ENCODE assay signal across 8 mouse cellular contexts in the genomic region with DNA sequence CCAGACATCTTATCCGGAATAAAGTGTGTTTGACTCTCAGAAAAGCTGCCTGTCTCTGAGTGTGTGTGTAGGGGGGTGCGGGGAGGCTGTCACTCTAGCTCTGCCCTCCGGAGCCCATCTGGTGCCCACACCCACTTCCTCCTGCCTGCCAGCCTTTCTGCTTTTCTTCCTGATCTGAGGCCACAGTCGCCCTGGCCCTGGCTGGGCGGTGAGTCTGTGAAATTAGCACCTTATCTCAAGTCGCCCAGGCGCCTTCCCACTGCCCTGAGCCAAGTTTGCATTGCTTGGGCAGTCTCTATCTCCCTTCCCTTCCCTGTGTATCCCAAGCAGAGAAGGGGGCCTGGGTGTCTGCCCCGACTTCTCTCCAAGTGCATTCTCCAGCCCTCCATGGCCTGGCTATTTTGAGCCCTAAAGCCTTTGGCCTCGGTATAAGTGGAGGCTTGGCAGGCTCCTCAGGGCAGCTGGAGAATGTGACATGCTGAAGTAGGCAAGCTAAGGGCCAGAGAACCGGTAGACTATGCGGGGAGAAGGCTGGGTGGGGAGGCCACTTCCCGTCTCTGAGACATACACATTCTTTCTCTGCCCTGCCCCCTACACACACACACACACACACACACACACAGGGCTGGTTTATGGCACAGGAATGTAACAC. TPM values are rescaled to one million over a fixed set of nuclear protein-coding genes. Genes with fewer than 3 reads are reported as not detected.
DNase-seq lines count a peak whose midpoint lies in the region; ATAC-seq and TF ChIP-seq lines count a peak whose summit lies in the region.

No protein-coding gene starts in this region.

- peak overlapping the region; percentile 60 for H3K27ac ChIP-seq in neural tube, embryonic 11.5 days (ENCODE audit: low read depth, low read length)
- H3K27ac ChIP-seq in forebrain, embryonic 15.5 days (replicated peaks) = peak overlapping the region; percentile 59
- peak overlapping the region; percentile 27; the same call in 1 of the 2 replicates for H3K27ac ChIP-seq in hindbrain, embryonic 11.5 days (ENCODE audit: low read depth, low read length)
- H3K27ac ChIP-seq in midbrain, postnatal 0 days (ENCODE audit: low read depth, low read length) = peak overlapping the region; percentile 39; the same call in 1 of the 2 replicates
- peak overlapping the region; percentile 90 for H3K27ac ChIP-seq in thymus, adult 2 months (ENCODE audit: control insufficient read depth, insufficient read depth, low read length)

- H3K4me1 ChIP-seq in neural tube, embryonic 11.5 days (ENCODE audit: control insufficient read depth, insufficient read depth, low read length) = peaks cover 8% of the 10 kb centered on the region
- H3K4me1 ChIP-seq in forebrain, embryonic 15.5 days = peaks cover 20% of the 10 kb centered on the region
- no peaks in the 10 kb centered on the region for H3K4me1 ChIP-seq in hindbrain, embryonic 11.5 days (replicated peaks; ENCODE audit: control insufficient read depth, insufficient read depth, low read length)
- H3K4me1 ChIP-seq in midbrain, postnatal 0 days (ENCODE audit: insufficient read depth, low read length) = no peaks in the 10 kb centered on the region
- H3K4me1 ChIP-seq in thymus, adult 2 months (replicated peaks; ENCODE audit: control insufficient read depth, insufficient read depth, low read length) = peaks cover 58% of the 10 kb centered on the region

- no peak overlapping the region for H3K4me2 ChIP-seq in neural tube, embryonic 11.5 days (ENCODE audit: low read depth)
- H3K4me2 ChIP-seq in forebrain, embryonic 15.5 days (replicated peaks) = no peak overlapping the region
- no peak overlapping the region for H3K4me2 ChIP-seq in hindbrain, embryonic 11.5 days (replicated peaks; ENCODE audit: low read depth, low read length)
- H3K4me2 ChIP-seq in midbrain, postnatal 0 days (ENCODE audit: low read depth, low read length, poor library complexity, severe bottlenecking) = no peak overlapping the region

- H3K4me3 ChIP-seq in neural tube, embryonic 11.5 days (ENCODE audit: low read depth, low read length) = no peak overlapping the region
- no peak overlapping the region for H3K4me3 ChIP-seq in forebrain, embryonic 15.5 days
- H3K4me3 ChIP-seq in hindbrain, embryonic 11.5 days (ENCODE audit: low read depth, low read length) = no peak overlapping the region
- H3K4me3 ChIP-seq in midbrain, postnatal 0 days (ENCODE audit: low read depth, low read length) = no peak overlapping the region
- H3K4me3 ChIP-seq in thymus, adult 2 months (ENCODE audit: control insufficient read depth, insufficient read depth, low read length) = peak overlapping the region; percentile 33

- peak; percentile 57; the same call in 1 of the 2 replicates for TF ChIP-seq POLR2A in thymus, adult 2 months (IDR thresholded peaks at IDR 0.05; ENCODE audit: control insufficient read depth, extremely low read depth, insufficient read depth, low read length, poor library complexity)

- no peaks in the 10 kb centered on the region for H3K27me3 ChIP-seq in neural tube, embryonic 11.5 days (ENCODE audit: control insufficient read depth, insufficient read depth, low read length)
- H3K27me3 ChIP-seq in forebrain, embryonic 15.5 days = no peaks in the 10 kb centered on the region
- H3K27me3 ChIP-seq in hindbrain, embryonic 11.5 days (ENCODE audit: control insufficient read depth, insufficient read depth, low read length) = no peaks in the 10 kb centered on the region
- no peaks in the 10 kb centered on the region for H3K27me3 ChIP-seq in midbrain, postnatal 0 days (ENCODE audit: insufficient read depth, low read length)
- H3K27me3 ChIP-seq in thymus, adult 2 months (ENCODE audit: control insufficient read depth, insufficient read depth, low read length) = no peaks in the 10 kb centered on the region

- H3K9me3 ChIP-seq in neural tube, embryonic 11.5 days (ENCODE audit: control insufficient read depth, low read length) = no peaks in the 10 kb centered on the region
- no peaks in the 10 kb centered on the region for H3K9me3 ChIP-seq in forebrain, embryonic 15.5 days
- H3K9me3 ChIP-seq in hindbrain, embryonic 11.5 days (ENCODE audit: control insufficient read depth, low read length) = no peaks in the 10 kb centered on the region
- no peaks in the 10 kb centered on the region for H3K9me3 ChIP-seq in midbrain, postnatal 0 days (ENCODE audit: low read length)

- H3K9ac ChIP-seq in neural tube, embryonic 11.5 days (ENCODE audit: low read length) = no peak overlapping the region
- H3K9ac ChIP-seq in forebrain, embryonic 15.5 days (replicated peaks) = peak overlapping the region; percentile 3; the same call in 1 of the 2 replicates
- H3K9ac ChIP-seq in hindbrain, embryonic 11.5 days (ENCODE audit: low read depth, low read length) = no peak overlapping the region
- H3K9ac ChIP-seq in midbrain, postnatal 0 days (replicated peaks; ENCODE audit: low read length, poor library complexity, severe bottlenecking) = no peak overlapping the region

- no peak for DNase-seq in neural tube, embryonic 11.5 days (ENCODE audit: low spot score)
- DNase-seq in neural tube, embryonic 10.5 days (ENCODE audit: extremely low spot score, low spot score) = no peak
- peak; percentile 81 for DNase-seq in c-Kit-positive CD71-positive TER-119-negative erythroid progenitor cells, embryonic 14.5 days (ENCODE audit: low read depth)
- DNase-seq in hindbrain, embryonic 11.5 days (ENCODE audit: low spot score) = no peak
- peak; percentile 95 for DNase-seq in liver
- peak; percentile 31 for DNase-seq in midbrain, postnatal 0 days (ENCODE audit: low spot score)
- peak; percentile 85 for DNase-seq in thymus, adult 2 months

- WGBS in neural tube, embryonic 11.5 days = 60% methylated on average over 12 of the region's 12 CpGs
- 64% methylated on average over 12 of the region's 12 CpGs for WGBS in forebrain, embryonic 15.5 days
- WGBS in hindbrain, embryonic 11.5 days = 67% methylated on average over 12 of the region's 12 CpGs
- 57% methylated on average over 12 of the region's 12 CpGs for WGBS in midbrain, postnatal 0 days
- 2% methylated on average over 12 of the region's 12 CpGs for WGBS in thymus, adult 2 months

- peaks cover 2% of the 10 kb centered on the region; the same call in 1 of the 2 replicates for H3K36me3 ChIP-seq in neural tube, embryonic 11.5 days (ENCODE audit: control insufficient read depth, insufficient read depth, low read length)
- peaks cover 23% of the 10 kb centered on the region for H3K36me3 ChIP-seq in forebrain, embryonic 15.5 days
- no peaks in the 10 kb centered on the region for H3K36me3 ChIP-seq in hindbrain, embryonic 11.5 days (ENCODE audit: control insufficient read depth, insufficient read depth, low read length)
- peaks cover 45% of the 10 kb centered on the region for H3K36me3 ChIP-seq in midbrain, postnatal 0 days (ENCODE audit: insufficient read depth, low read length)
- H3K36me3 ChIP-seq in thymus, adult 2 months (ENCODE audit: control insufficient read depth, insufficient read depth, low read length) = no peaks in the 10 kb centered on the region

- no peak for ATAC-seq in neural tube, embryonic 11.5 days (ENCODE audit: insufficient read depth, low FRiP score, low TSS enrichment)
- ATAC-seq in forebrain, embryonic 15.5 days (replicated peaks) = no peak
- no peak for ATAC-seq in hindbrain, embryonic 11.5 days (ENCODE audit: low FRiP score)
- ATAC-seq in midbrain, postnatal 0 days (ENCODE audit: low FRiP score) = no peak

- no peak for TF ChIP-seq CTCF in midbrain, postnatal 0 days (IDR thresholded peaks at IDR 0.05)
- no peak for TF ChIP-seq CTCF in thymus, adult 2 months (IDR thresholded peaks at IDR 0.05; ENCODE audit: borderline replicate concordance, control insufficient read depth, extremely low read depth, insufficient read depth, low read length, poor library complexity)

RNA-seq across cellular contexts. Expression of gene Naglu, which starts 6.0 kb away (rescaled TPM):
- polyA plus RNA-seq in neural tube, embryonic 11.5 days (2014; fragmentation: Nextera tagmentation; extraction: Ambion mirVana) = 5.8 and 5.9 TPM in 2 replicates
- 7.9 and 8.1 TPM in 2 replicates for polyA plus RNA-seq in forebrain, embryonic 15.5 days (2015; fragmentation: Nextera tagmentation; extraction: Ambion mirVana)
- 5.8 and 5.9 TPM in 2 replicates for polyA plus RNA-seq in hindbrain, embryonic 11.5 days (2014; fragmentation: Nextera tagmentation; extraction: Ambion mirVana)
- total RNA-seq in midbrain, postnatal 0 days (2014; rRNA removed) = 20.9 and 22.2 TPM in 2 replicates
- polyA plus RNA-seq in midbrain, postnatal 0 days (2015; fragmentation: Nextera tagmentation; extraction: Ambion mirVana) = 16.0 and 16.6 TPM in 2 replicates
- 24.3 and 25.2 TPM in 2 replicates for polyA plus RNA-seq in thymus, adult 2 months (2012; rRNA removed)

RNA-seq across cellular contexts. Expression of gene Hsd17b1, which starts 14.4 kb away (rescaled TPM):
- not detected in 2 replicates for polyA plus RNA-seq in neural tube, embryonic 11.5 days (2014; fragmentation: Nextera tagmentation; extraction: Ambion mirVana)
- polyA plus RNA-seq in forebrain, embryonic 15.5 days (2015; fragmentation: Nextera tagmentation; extraction: Ambion mirVana) = 0.17 and 0.27 TPM in 2 replicates
- not detected in 2 replicates for polyA plus RNA-seq in hindbrain, embryonic 11.5 days (2014; fragmentation: Nextera tagmentation; extraction: Ambion mirVana)
- total RNA-seq in midbrain, postnatal 0 days (2014; rRNA removed) = 0.27 TPM in 1 of 2 replicates, not detected in the other
- polyA plus RNA-seq in midbrain, postnatal 0 days (2015; fragmentation: Nextera tagmentation; extraction: Ambion mirVana) = not detected in 2 replicates
- 0.40 and 0.93 TPM in 2 replicates for polyA plus RNA-seq in thymus, adult 2 months (2012; rRNA removed)

RNA-seq across cellular contexts. Expression of gene Coasy, which starts 18.6 kb away (rescaled TPM):
- polyA plus RNA-seq in neural tube, embryonic 11.5 days (2014; fragmentation: Nextera tagmentation; extraction: Ambion mirVana) = 55.5 and 55.9 TPM in 2 replicates
- 47.8 and 52.7 TPM in 2 replicates for polyA plus RNA-seq in forebrain, embryonic 15.5 days (2015; fragmentation: Nextera tagmentation; extraction: Ambion mirVana)
- polyA plus RNA-seq in hindbrain, embryonic 11.5 days (2014; fragmentation: Nextera tagmentation; extraction: Ambion mirVana) = 50.9 and 51.6 TPM in 2 replicates
- total RNA-seq in midbrain, postnatal 0 days (2014; rRNA removed) = 41.8 and 48.7 TPM in 2 replicates
- 31.5 and 34.1 TPM in 2 replicates for polyA plus RNA-seq in midbrain, postnatal 0 days (2015; fragmentation: Nextera tagmentation; extraction: Ambion mirVana)
- polyA plus RNA-seq in thymus, adult 2 months (2012; rRNA removed) = 68.5 and 74.2 TPM in 2 replicates

RNA-seq across cellular contexts. Expression of gene Mlx, which starts 23.3 kb away (rescaled TPM):
- polyA plus RNA-seq in neural tube, embryonic 11.5 days (2014; fragmentation: Nextera tagmentation; extraction: Ambion mirVana) = 55.6 and 61.6 TPM in 2 replicates
- polyA plus RNA-seq in forebrain, embryonic 15.5 days (2015; fragmentation: Nextera tagmentation; extraction: Ambion mirVana) = 92.9 and 96.5 TPM in 2 replicates
- 57.1 and 57.3 TPM in 2 replicates for polyA plus RNA-seq in hindbrain, embryonic 11.5 days (2014; fragmentation: Nextera tagmentation; extraction: Ambion mirVana)
- total RNA-seq in midbrain, postnatal 0 days (2014; rRNA removed) = 60.7 and 61.3 TPM in 2 replicates
- polyA plus RNA-seq in midbrain, postnatal 0 days (2015; fragmentation: Nextera tagmentation; extraction: Ambion mirVana) = 64.1 and 67.8 TPM in 2 replicates
- polyA plus RNA-seq in thymus, adult 2 months (2012; rRNA removed) = 79.1 and 110 TPM in 2 replicates

RNA-seq across cellular contexts. Expression of gene Psmc3ip, which starts 31.4 kb away (rescaled TPM):
- 49.3 and 50.8 TPM in 2 replicates for polyA plus RNA-seq in neural tube, embryonic 11.5 days (2014; fragmentation: Nextera tagmentation; extraction: Ambion mirVana)
- polyA plus RNA-seq in forebrain, embryonic 15.5 days (2015; fragmentation: Nextera tagmentation; extraction: Ambion mirVana) = 40.5 and 45.0 TPM in 2 replicates
- 54.3 and 54.8 TPM in 2 replicates for polyA plus RNA-seq in hindbrain, embryonic 11.5 days (2014; fragmentation: Nextera tagmentation; extraction: Ambion mirVana)
- total RNA-seq in midbrain, postnatal 0 days (2014; rRNA removed) = 5.3 and 6.9 TPM in 2 replicates
- polyA plus RNA-seq in midbrain, postnatal 0 days (2015; fragmentation: Nextera tagmentation; extraction: Ambion mirVana) = 8.9 and 10.3 TPM in 2 replicates
- 6.0 and 6.1 TPM in 2 replicates for polyA plus RNA-seq in thymus, adult 2 months (2012; rRNA removed)

Comparison
In these comparisons a context has a peak if more than half of its experiments do, and no peak if none do; other contexts are left out.
1. DNase-seq: peak in c-Kit-positive CD71-positive TER-119-negative erythroid progenitor cells, embryonic 14.5 days (single experiment), liver (single experiment), midbrain, postnatal 0 days (single experiment) and thymus, adult 2 months (single experiment); none in neural tube, embryonic 11.5 days (single experiment), neural tube, embryonic 10.5 days (single experiment) and hindbrain, embryonic 11.5 days (single experiment).
2. H3K27ac ChIP-seq: peak in every context shown above with its lines; median percentile 90 in thymus, adult 2 months; 60 in neural tube, embryonic 11.5 days; 59 in forebrain, embryonic 15.5 days; 39 in midbrain, postnatal 0 days; 27 in hindbrain, embryonic 11.5 days.